Mouse (Mus musculus): Measurements from ENCODE around the gene Hnrnpk. TPM values are rescaled to one million over a fixed set of nuclear protein-coding genes. Genes with fewer than 3 reads are reported as not detected.
A peak's percentile ranks its signal among the peaks of the same experiment; 100 is the strongest.

Gene Hnrnpk
- polyA plus RNA-seq, 1 experiment from 2014 or later = 2,059 TPM

DNA sequence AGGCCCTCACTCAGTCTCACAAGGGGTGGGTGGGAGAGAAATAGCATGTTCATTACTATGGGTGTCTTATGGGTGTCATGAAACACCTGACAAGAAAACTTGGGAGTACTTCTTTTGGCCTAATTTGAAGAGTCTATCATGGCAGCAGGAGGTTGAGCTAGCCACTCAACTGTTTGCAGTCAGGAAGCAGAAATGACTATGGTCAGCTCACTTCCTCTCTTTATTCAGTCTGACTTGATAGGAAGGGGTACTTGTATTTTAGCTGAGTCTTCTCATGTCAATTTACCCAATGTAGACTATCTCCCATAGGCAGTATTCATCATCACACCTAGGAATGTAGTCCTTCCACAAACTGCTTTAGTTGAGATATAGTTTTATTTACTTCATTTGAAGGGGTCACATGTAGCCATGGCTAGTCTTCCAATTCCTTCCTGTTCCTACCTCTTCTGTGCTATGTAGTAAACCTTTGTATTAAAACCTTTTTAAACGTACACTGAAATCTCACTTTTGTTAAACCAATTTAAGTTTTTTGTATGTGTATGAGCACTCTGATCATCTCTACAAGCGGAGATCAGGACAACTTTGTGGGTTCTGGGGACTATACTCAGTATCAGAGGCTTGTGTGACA is 13.7 kb downstream of the Hnrnpk start:
- no peaks in the 10 kb centered on the region for H3K9me3 ChIP-seq
- 0 out of 2 replicates have a peak, but pooled peaks cover 5% of the 10 kb centered on the region for H3K4me1 ChIP-seq (replicated peaks)

DNA sequence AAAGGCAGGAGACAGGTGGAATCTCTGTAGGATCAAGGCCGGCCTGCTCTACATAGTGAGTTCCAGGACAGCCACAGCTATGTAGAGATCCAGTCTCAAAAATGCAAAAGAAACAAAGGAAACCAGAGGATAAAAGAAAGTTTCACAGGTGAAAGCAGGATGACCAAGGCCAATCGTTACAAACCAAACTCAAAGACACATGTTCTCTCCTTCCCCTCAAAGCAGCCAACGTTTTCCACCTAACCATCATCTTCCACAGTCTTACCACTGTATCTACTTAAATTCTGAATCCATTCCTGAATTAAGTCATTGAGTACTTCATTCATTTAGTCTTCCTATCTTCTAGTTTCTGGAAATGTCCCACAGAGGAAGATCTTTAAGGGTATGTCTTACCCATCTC is 14.8 kb downstream of the Hnrnpk start:
- H3K27ac ChIP-seq = no peak overlapping the region
- ATAC-seq (ENCODE audit: insufficient number of reproducible peaks, insufficient read depth, low FRiP score, low TSS enrichment, low read depth) = no peak
- H3K9me3 ChIP-seq = no peaks in the 10 kb centered on the region
- 54% methylated on average over 3 of the region's 3 CpGs for WGBS
- no peak overlapping the region for H3K4me3 ChIP-seq (replicated peaks)
- H3K4me2 ChIP-seq = no peak overlapping the region
- H3K27me3 ChIP-seq = no peaks in the 10 kb centered on the region
- peaks cover 30% of the 10 kb centered on the region for H3K36me3 ChIP-seq
- H3K4me1 ChIP-seq (replicated peaks) = 0 out of 2 replicates have a peak, but pooled peaks cover 5% of the 10 kb centered on the region
- H3K9ac ChIP-seq (replicated peaks) = no peak overlapping the region

More for the DNA sequence above, 13.7 kb downstream of the Hnrnpk start:
- H3K36me3 ChIP-seq = peaks cover 40% of the 10 kb centered on the region
- 80% methylated on average over 2 of the region's 2 CpGs for WGBS
- no peak overlapping the region for H3K4me3 ChIP-seq (replicated peaks)
- ATAC-seq (ENCODE audit: insufficient number of reproducible peaks, insufficient read depth, low FRiP score, low TSS enrichment, low read depth) = no peak
- H3K9ac ChIP-seq (replicated peaks) = no peak overlapping the region
- no peak overlapping the region for H3K27ac ChIP-seq
- H3K27me3 ChIP-seq = no peaks in the 10 kb centered on the region
- no peak overlapping the region for H3K4me2 ChIP-seq

GRCm38 (mm10) chr13:58387948-58388347 is 15.2 kb downstream of the Hnrnpk start:
- Histone ChIP-seq H3K9me3 (no peaks in the 10 kb centered on the region), H3K27ac (no peak overlapping the region), H3K4me3 (replicated peaks) (no peak overlapping the region), H3K4me1 (replicated peaks) (0 out of 2 replicates have a peak, but pooled peaks cover 5% of the 10 kb centered on the region), H3K4me2 (no peak overlapping the region), H3K27me3 (no peaks in the 10 kb centered on the region), H3K9ac (replicated peaks) (no peak overlapping the region), H3K36me3 (peaks cover 30% of the 10 kb centered on the region)
- ATAC-seq (ENCODE audit: insufficient number of reproducible peaks, insufficient read depth, low FRiP score, low TSS enrichment, low read depth) = no peak
- 12% methylated on average over 7 of the region's 7 CpGs for WGBS

GRCm38 (mm10) chr13:58385547-58385920 is 17.6 kb downstream of the Hnrnpk start:
- H3K27me3 ChIP-seq = no peaks in the 10 kb centered on the region
- peak overlapping the region; percentile 75 for H3K4me3 ChIP-seq (replicated peaks)
- WGBS = 84% methylated on average over 7 of the region's 7 CpGs
- H3K27ac ChIP-seq = peak overlapping the region; percentile 56; the same call in 1 of the 2 replicates
- H3K9me3 ChIP-seq = peaks cover 13% of the 10 kb centered on the region
- peaks cover 36% of the 10 kb centered on the region for H3K36me3 ChIP-seq
- H3K4me2 ChIP-seq = peak overlapping the region; percentile 87
- ATAC-seq (ENCODE audit: insufficient number of reproducible peaks, insufficient read depth, low FRiP score, low TSS enrichment, low read depth) = no peak
- H3K4me1 ChIP-seq (replicated peaks) = 0 out of 2 replicates have a peak, but pooled peaks cover 5% of the 10 kb centered on the region
- H3K9ac ChIP-seq (replicated peaks) = peak overlapping the region; percentile 74; the same call in 1 of the 2 replicates

GRCm38 (mm10) chr13:58384779-58385546 is 18.2 kb downstream of the Hnrnpk start, which contains the start of gene 2210016F16Rik:
TSS of gene 2210016F16Rik (minus strand) at chr13:58385225.
- Histone ChIP-seq H3K4me1 (replicated peaks) (0 out of 2 replicates have a peak, but pooled peaks cover 5% of the 10 kb centered on the region), H3K9ac (replicated peaks) (peak within 1 kb of the TSS; percentile 74), H3K36me3 (peaks cover 36% of the 10 kb centered on the region), H3K4me2 (peak within 1 kb of the TSS; percentile 87), H3K27me3 (no peaks in the 10 kb centered on the region), H3K27ac (peak within 1 kb of the TSS; percentile 56), H3K4me3 (replicated peaks) (peak within 1 kb of the TSS; percentile 75), H3K9me3 (peaks cover 19% of the 10 kb centered on the region)
- peak; percentile 56 for ATAC-seq (ENCODE audit: insufficient number of reproducible peaks, insufficient read depth, low FRiP score, low TSS enrichment, low read depth)
- WGBS = 3% methylated on average over 80 of the region's 80 CpGs

- H3K9ac ChIP-seq (replicated peaks) = peak overlapping the region; percentile 74
- 0 out of 2 replicates have a peak, but pooled peaks cover 5% of the 10 kb centered on the region for H3K4me1 ChIP-seq (replicated peaks)
- peak overlapping the region; percentile 87 for H3K4me2 ChIP-seq
- WGBS = 55% methylated on average over 11 of the region's 11 CpGs
- ATAC-seq (ENCODE audit: insufficient number of reproducible peaks, insufficient read depth, low FRiP score, low TSS enrichment, low read depth) = 0 out of 2 replicates have a peak, but pooled peaks have one; percentile 57
- H3K27ac ChIP-seq = no peak overlapping the region
- H3K9me3 ChIP-seq = peaks cover 22% of the 10 kb centered on the region
- H3K36me3 ChIP-seq = peaks cover 36% of the 10 kb centered on the region
- peak overlapping the region; percentile 75 for H3K4me3 ChIP-seq (replicated peaks)
- H3K27me3 ChIP-seq = no peaks in the 10 kb centered on the region
Observed at GRCm38 (mm10) chr13:58384371-58384770, 18.8 kb downstream of the Hnrnpk start.

GRCm38 (mm10) chr13:58373153-58373470 is 30.0 kb downstream of the Hnrnpk start:
- Histone ChIP-seq H3K9me3 (peaks cover 4% of the 10 kb centered on the region; the same call in 1 of the 2 replicates), H3K4me2 (no peak overlapping the region), H3K36me3 (no peaks in the 10 kb centered on the region), H3K4me1 (replicated peaks) (no peaks in the 10 kb centered on the region), H3K27me3 (no peaks in the 10 kb centered on the region), H3K9ac (replicated peaks) (no peak overlapping the region), H3K4me3 (replicated peaks) (no peak overlapping the region), H3K27ac (no peak overlapping the region)
- 87% methylated on average over 2 of the region's 2 CpGs for WGBS
- ATAC-seq (ENCODE audit: insufficient number of reproducible peaks, insufficient read depth, low FRiP score, low TSS enrichment, low read depth) = no peak

GRCm38 (mm10) chr13:58372278-58373152 is 30.6 kb downstream of the Hnrnpk start:
- Histone ChIP-seq H3K4me2 (no peak overlapping the region), H3K9ac (replicated peaks) (no peak overlapping the region), H3K27me3 (no peaks in the 10 kb centered on the region), H3K27ac (no peak overlapping the region), H3K9me3 (peaks cover 4% of the 10 kb centered on the region; the same call in 1 of the 2 replicates), H3K36me3 (no peaks in the 10 kb centered on the region), H3K4me1 (replicated peaks) (no peaks in the 10 kb centered on the region), H3K4me3 (replicated peaks) (no peak overlapping the region)
- no peak for ATAC-seq (ENCODE audit: insufficient number of reproducible peaks, insufficient read depth, low FRiP score, low TSS enrichment, low read depth)
- WGBS = 93% methylated on average over 5 of the region's 5 CpGs

DNA sequence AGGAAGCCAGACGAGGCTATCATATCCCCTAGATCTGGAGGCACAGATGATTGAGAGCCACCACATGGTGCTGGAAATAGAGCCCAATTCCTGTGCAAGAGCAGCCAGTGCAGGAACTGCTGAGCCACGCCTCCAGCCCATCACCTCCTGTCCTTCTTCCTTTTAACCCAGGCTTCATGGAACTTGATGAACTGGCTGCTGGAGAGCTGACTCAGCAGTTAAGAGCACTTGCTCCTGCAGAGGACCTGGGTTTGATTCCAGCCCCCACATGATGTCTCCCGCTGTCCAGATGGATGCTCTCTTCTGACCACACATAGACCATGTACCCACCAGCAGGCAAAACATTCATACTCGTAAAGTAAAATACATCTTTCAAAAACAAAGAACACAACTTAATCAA is 34.3 kb downstream of the Hnrnpk start:
- Histone ChIP-seq H3K4me3 (replicated peaks) (no peak overlapping the region), H3K9me3 (no peaks in the 10 kb centered on the region), H3K36me3 (no peaks in the 10 kb centered on the region), H3K9ac (replicated peaks) (no peak overlapping the region), H3K4me1 (replicated peaks) (no peaks in the 10 kb centered on the region), H3K27ac (no peak overlapping the region), H3K27me3 (no peaks in the 10 kb centered on the region), H3K4me2 (no peak overlapping the region)
- 82% methylated on average over 4 of the region's 4 CpGs for WGBS
- no peak for ATAC-seq (ENCODE audit: insufficient number of reproducible peaks, insufficient read depth, low FRiP score, low TSS enrichment, low read depth)

- Histone ChIP-seq H3K4me2 (no peak overlapping the region), H3K9me3 (no peaks in the 10 kb centered on the region), H3K27ac (no peak overlapping the region), H3K4me3 (replicated peaks) (no peak overlapping the region), H3K36me3 (no peaks in the 10 kb centered on the region), H3K27me3 (no peaks in the 10 kb centered on the region), H3K4me1 (replicated peaks) (no peaks in the 10 kb centered on the region), H3K9ac (replicated peaks) (no peak overlapping the region)
- ATAC-seq (ENCODE audit: insufficient number of reproducible peaks, insufficient read depth, low FRiP score, low TSS enrichment, low read depth) = no peak
- WGBS = 94% methylated on average over 1 of the region's 1 CpGs
Observed at GRCm38 (mm10) chr13:58367641-58368040, 35.5 kb downstream of the Hnrnpk start.

DNA sequence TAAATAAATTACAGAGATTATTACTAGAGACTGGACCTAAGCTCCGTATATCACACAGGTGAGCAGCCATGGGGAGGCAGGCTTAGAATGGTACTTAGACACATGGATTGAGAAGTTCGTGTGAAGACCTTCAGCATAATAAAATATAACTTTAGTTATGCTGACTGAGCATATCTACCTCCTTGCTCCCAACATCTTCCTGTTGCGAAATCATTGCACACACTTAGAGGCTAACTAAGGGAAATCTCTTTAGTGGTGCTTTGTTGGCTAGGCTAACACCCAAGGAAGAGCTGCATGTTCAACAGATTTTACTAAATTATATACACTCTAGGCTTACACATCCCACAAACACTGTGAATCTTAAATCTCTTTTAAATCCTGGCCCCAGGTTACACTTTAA is 36.8 kb downstream of the Hnrnpk start:
- Histone ChIP-seq H3K4me2 (no peak overlapping the region), H3K9me3 (0 out of 2 replicates have a peak, but pooled peaks cover 3% of the 10 kb centered on the region), H3K4me1 (replicated peaks) (no peaks in the 10 kb centered on the region), H3K4me3 (replicated peaks) (no peak overlapping the region), H3K9ac (replicated peaks) (no peak overlapping the region), H3K27me3 (no peaks in the 10 kb centered on the region), H3K27ac (no peak overlapping the region), H3K36me3 (no peaks in the 10 kb centered on the region)
- WGBS = 91% methylated on average over 3 of the region's 3 CpGs
- ATAC-seq (ENCODE audit: insufficient number of reproducible peaks, insufficient read depth, low FRiP score, low TSS enrichment, low read depth) = no peak

Measured in limb, embryonic 12.5 days (tissue).